Mouse (Mus musculus) spleen, adult 2 months (tissue): ENCODE measurements around the gene Tor3a. TPM values are rescaled to one million over a fixed set of nuclear protein-coding genes. Genes with fewer than 3 reads are reported as not detected.

Experiments used
- DNase-seq, 2 experiments: peaks; one replicate each; pipeline versions ENCODE4 v3.0.0 to v3.0.0-alpha.2; 2012 to 2021; ENCODE audit warnings: low spot score in 2 of 2, low read depth in 1 of 2
- H3K27ac ChIP-seq: fragments of 200-500 bp; 2 replicates; pipeline ENCODE4 v1.5.1; 2012; ENCODE audit warnings: low read length, inconsistent platforms; ENCODE audit not compliant: insufficient read depth
- H3K27me3 ChIP-seq: fragments of 200-500 bp; 2 replicates; pipeline ENCODE4 v1.6.1; 2012; ENCODE audit warnings: mild to moderate bottlenecking, moderate library complexity, low read length, inconsistent platforms; ENCODE audit not compliant: control insufficient read depth, insufficient read depth
- H3K36me3 ChIP-seq: fragments of 200-500 bp; 2 replicates; pipeline ENCODE4 v1.6.1; 2012; ENCODE audit warnings: mild to moderate bottlenecking, low read length, inconsistent platforms; ENCODE audit not compliant: control insufficient read depth, insufficient read depth
- H3K4me1 ChIP-seq: fragments of 200-500 bp; 2 replicates; pipeline ENCODE4 v1.6.1; 2011; ENCODE audit warnings: inconsistent platforms; ENCODE audit not compliant: control insufficient read depth, insufficient read depth, insufficient read length
- H3K4me3 ChIP-seq: fragments of 200-500 bp; 2 replicates; pipeline ENCODE4 v1.5.1; 2011; ENCODE audit warnings: mild to moderate bottlenecking, inconsistent platforms; ENCODE audit not compliant: insufficient read depth, insufficient read length; ENCODE audit errors: extremely low read depth
- CTCF ChIP-seq: fragments of 200-500 bp; IDR thresholded peaks from 2 replicates; pipeline ENCODE4 v1.5.1; 2011; ENCODE audit warnings: mild to moderate bottlenecking, inconsistent platforms; ENCODE audit not compliant: insufficient read depth, insufficient read length, insufficient replicate concordance; ENCODE audit errors: extremely low read depth
- POLR2A ChIP-seq: fragments of 200-500 bp; IDR thresholded peaks from 2 replicates; pipeline ENCODE4 v1.6.1; 2011; ENCODE audit warnings: low read depth, low read length, inconsistent platforms
- WGBS: fragments of 180-500 bp; shearing (Covaris S2); methylation state at CpG from one replicate; pipeline ENCODE4 v1.1.7; 2018; 5-methylcytosine and 5-hydroxymethylcytosine counted together
- polyA plus RNA-seq: library from polyadenylated mRNA; depleted of rRNA; stranded (reverse); fragments of >200 nt; gene quantifications from 2 replicates; pipeline ENCODE4 v1.2.3, GENCODE M21; 2012

The Tor3a gene
- polyA plus RNA-seq, 1 experiment = 32.2 TPM

DNA sequence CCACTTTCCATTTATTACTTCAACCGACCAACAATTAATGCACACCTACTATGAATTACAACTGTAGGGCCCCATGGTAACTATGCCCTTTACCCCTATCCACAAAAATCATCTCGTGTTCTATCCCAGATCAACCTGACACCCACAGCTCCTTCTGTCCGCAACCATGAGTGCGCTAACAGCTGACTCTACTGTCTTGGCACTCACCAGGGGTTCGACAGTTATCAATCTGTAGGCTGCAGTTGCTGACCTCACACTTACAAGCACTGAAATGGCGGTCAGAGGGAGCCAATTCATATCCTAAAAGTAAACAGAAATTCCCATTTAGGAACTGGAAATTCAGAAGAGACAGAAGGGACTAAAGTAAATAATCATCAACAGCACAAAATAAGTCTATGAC is 42.5 kb upstream of the Tor3a start:
- Histone ChIP-seq H3K27me3 (no peaks in the 10 kb centered on the region), H3K36me3 (no peaks in the 10 kb centered on the region), H3K4me1 (peaks cover 2% of the 10 kb centered on the region), H3K4me3 (no peak overlapping the region; the same call in 1 of the 2 replicates), H3K27ac (peak overlapping the region; percentile 14; the same call in 1 of the 2 replicates)
- no peak for DNase-seq
- 91% methylated on average over 6 of the region's 6 CpGs for whole genome bisulfite sequencing
- TF ChIP-seq POLR2A = no peak

DNA sequence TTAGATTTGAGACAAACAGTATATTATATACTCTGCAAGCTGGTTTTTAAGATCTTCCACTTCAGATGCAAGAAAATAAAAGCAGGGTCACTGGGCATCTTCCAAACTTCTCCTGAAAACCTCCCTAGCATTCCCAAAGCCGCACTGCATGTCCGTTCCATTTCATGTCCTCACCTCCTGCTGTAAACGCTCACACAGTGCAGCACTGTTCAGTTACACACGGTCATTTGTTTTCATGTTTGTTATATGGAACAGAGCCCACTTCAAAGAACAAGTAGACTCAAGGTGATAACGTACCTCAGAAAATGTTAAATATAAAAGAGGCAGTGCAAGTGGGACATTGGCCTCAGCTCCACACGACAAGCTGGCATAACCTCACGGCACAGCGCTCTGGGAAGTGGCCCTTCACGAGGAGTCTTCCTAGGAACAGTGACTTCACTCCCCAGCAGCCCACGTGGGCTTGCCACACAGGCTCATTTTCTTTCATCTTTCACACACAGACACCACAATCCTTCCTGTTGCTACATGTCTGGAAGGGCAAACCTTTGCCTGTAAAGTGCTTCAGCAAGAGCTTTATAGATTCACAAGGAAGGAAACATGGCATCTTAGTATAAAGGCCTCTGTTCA is 36.4 kb upstream of the Tor3a start:
- peaks cover 4% of the 10 kb centered on the region for H3K36me3 ChIP-seq
- no peaks in the 10 kb centered on the region for H3K4me1 ChIP-seq
- H3K27me3 ChIP-seq = no peaks in the 10 kb centered on the region
- DNase-seq = no peak
- TF ChIP-seq CTCF (no peak), POLR2A (no peak)
- H3K27ac ChIP-seq = no peak overlapping the region
- H3K4me3 ChIP-seq = no peak overlapping the region
- WGBS = 57% methylated on average over 10 of the region's 10 CpGs

DNA sequence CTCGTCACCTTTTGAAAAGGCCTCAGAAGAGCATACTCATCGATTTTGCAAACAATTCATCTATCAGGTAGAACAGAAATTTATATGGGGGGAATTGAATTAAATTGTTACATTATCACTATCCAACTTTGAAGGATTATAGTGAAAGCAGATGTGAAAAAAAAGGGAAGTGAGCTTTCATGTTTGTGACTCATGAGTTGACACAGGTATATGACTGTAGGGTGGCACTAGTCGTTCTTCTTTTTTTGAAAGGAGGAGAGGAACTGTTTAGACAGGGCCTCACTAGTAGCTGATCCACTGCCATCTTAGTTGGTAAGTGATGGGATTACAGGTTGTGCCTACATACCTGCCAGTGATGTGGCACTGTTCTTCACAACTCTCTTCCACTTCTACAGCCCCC is 34.5 kb upstream of the Tor3a start:
- Histone ChIP-seq H3K36me3 (peaks cover 8% of the 10 kb centered on the region), H3K4me1 (no peaks in the 10 kb centered on the region), H3K4me3 (no peak overlapping the region), H3K27me3 (no peaks in the 10 kb centered on the region), H3K27ac (no peak overlapping the region)
- DNase-seq = no peak
- WGBS = 68% methylated on average over 3 of the region's 3 CpGs
- TF ChIP-seq POLR2A (no peak), CTCF (no peak)

GRCm38 (mm10) chr1:156705696-156706285 is 31.6 kb upstream of the Tor3a start:
- Histone ChIP-seq H3K27me3 (no peaks in the 10 kb centered on the region), H3K4me3 (no peak overlapping the region), H3K27ac (no peak overlapping the region), H3K36me3 (peaks cover 14% of the 10 kb centered on the region), H3K4me1 (no peaks in the 10 kb centered on the region)
- DNase-seq = no peak
- WGBS = 87% methylated on average over 10 of the region's 10 CpGs
- no peak for TF ChIP-seq POLR2A
- no peak for TF ChIP-seq CTCF

GRCm38 (mm10) chr1:156703444-156703843 is 29.3 kb upstream of the Tor3a start:
- H3K27me3 ChIP-seq = no peaks in the 10 kb centered on the region
- WGBS = 91% methylated on average over 4 of the region's 4 CpGs
- no peak for TF ChIP-seq CTCF
- TF ChIP-seq POLR2A = no peak

DNA sequence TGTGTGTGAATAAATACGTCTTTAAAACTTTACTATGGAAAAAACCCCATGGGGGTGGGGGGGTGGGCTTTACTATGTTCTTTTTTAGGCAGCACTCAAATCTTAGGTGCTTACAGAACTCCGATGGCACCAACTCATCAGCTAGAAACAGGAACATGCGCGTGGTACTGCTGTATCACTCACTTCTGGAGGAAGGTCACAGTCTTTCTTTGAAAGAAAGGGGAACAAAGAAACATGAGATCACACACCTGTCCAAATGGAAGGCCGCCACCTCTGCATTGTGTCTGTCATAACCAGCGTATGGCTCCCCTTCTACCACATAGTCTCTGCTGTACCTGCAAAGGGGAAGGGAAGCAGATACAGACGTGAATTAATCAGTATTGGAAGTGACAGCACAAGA is 28.0 kb upstream of the Tor3a start:
- no peaks in the 10 kb centered on the region for H3K27me3 ChIP-seq
- TF ChIP-seq CTCF = no peak
- TF ChIP-seq POLR2A = no peak
- no peaks in the 10 kb centered on the region for H3K4me1 ChIP-seq
- 88% methylated on average over 7 of the region's 7 CpGs for WGBS
- DNase-seq = no peak
- H3K4me3 ChIP-seq = no peak overlapping the region
- H3K27ac ChIP-seq = no peak overlapping the region
- peaks cover 19% of the 10 kb centered on the region for H3K36me3 ChIP-seq

More at GRCm38 (mm10) chr1:156703444-156703843, 29.3 kb upstream of the Tor3a start:
- no peak overlapping the region for H3K4me3 ChIP-seq
- DNase-seq = no peak
- peaks cover 16% of the 10 kb centered on the region for H3K36me3 ChIP-seq
- no peak overlapping the region for H3K27ac ChIP-seq
- H3K4me1 ChIP-seq = no peaks in the 10 kb centered on the region

DNA sequence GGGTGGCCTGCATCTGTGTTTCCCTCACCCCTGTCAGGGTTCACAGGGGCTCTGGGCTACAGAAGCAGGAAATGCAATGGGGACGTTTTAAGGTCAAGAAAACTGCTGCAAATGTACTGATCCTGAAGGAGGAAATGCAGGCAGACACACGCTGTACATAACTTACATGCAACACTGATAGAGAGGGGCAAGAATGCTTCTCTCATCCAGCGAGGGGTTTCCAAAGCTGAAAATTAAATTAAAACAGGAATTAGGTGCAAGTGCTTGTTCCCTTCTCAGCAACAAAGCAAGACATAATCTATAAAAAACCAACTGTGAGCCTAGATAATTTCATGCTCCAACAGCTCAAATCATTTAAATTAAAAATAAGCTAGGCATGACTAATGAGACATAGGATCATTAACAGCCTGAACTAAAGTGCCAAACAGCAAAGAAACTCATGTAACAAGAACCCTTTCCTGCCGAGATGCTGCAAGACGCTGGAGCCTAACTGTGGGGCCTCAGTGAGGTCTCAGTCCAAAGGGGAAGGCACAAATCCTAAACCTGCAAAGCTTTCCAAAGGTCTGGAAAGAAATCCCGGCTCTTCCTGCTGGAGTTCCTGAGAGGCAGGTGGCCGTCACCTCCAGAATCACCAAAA is 12.0 kb upstream of the Tor3a start:
- H3K4me1 ChIP-seq = no peaks in the 10 kb centered on the region
- H3K27ac ChIP-seq = no peak overlapping the region
- no peaks in the 10 kb centered on the region for H3K27me3 ChIP-seq
- 91% methylated on average over 7 of the region's 7 CpGs for WGBS
- DNase-seq = no peak
- H3K36me3 ChIP-seq = peaks cover 29% of the 10 kb centered on the region
- TF ChIP-seq CTCF (no peak), POLR2A (no peak)
- no peak overlapping the region for H3K4me3 ChIP-seq
